Mouse (Mus musculus): ENCODE data around the gene Tie1. TPM values are rescaled to one million over a fixed set of nuclear protein-coding genes. Genes with fewer than 3 reads are reported as not detected.
A peak's percentile ranks its signal among the peaks of the same experiment; 100 is the strongest.

Tie1 gene
- polyA plus RNA-seq, 1 experiment from 2014 or later, result 21.8 TPM

DNA sequence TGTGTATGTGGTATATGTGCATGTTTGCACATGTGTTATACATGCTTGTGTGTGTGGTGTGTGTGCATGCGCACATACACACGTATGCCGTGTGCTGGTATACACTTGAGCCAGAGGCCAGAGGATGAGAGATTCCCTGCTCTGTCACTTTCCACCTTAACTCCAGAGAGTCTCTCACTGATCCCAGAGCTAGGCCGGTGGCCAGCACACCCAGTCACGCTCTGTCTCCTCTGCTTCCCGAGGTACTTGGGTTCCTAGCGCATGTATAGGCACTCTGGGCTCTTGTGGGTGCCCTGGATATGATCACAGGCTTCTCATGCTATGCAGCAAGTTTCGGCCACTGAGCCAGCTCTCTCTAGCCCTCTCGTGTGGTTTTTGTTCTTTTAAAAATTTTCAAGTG is 10.9 kb upstream of the Tie1 start:
- WGBS, result 65% methylated on average over 9 of the region's 9 CpGs
- Histone ChIP-seq H3K27me3 (replicated peaks; ENCODE audit: control insufficient read depth, insufficient read depth, low read length) (no peaks in the 10 kb centered on the region), H3K9me3 (ENCODE audit: control insufficient read depth, low read length) (no peaks in the 10 kb centered on the region), H3K4me1 (ENCODE audit: control insufficient read depth, insufficient read depth, low read length) (peaks cover 2% of the 10 kb centered on the region; the same call in 1 of the 2 replicates), H3K9ac (ENCODE audit: low read depth, low read length) (no peak overlapping the region), H3K36me3 (ENCODE audit: control insufficient read depth, insufficient read depth, low read length) (no peaks in the 10 kb centered on the region), H3K4me2 (ENCODE audit: low read depth, low read length) (no peak overlapping the region), H3K4me3 (ENCODE audit: low read length) (no peak overlapping the region), H3K27ac (ENCODE audit: low read length) (no peak overlapping the region)
- ATAC-seq, result no peak

DNA sequence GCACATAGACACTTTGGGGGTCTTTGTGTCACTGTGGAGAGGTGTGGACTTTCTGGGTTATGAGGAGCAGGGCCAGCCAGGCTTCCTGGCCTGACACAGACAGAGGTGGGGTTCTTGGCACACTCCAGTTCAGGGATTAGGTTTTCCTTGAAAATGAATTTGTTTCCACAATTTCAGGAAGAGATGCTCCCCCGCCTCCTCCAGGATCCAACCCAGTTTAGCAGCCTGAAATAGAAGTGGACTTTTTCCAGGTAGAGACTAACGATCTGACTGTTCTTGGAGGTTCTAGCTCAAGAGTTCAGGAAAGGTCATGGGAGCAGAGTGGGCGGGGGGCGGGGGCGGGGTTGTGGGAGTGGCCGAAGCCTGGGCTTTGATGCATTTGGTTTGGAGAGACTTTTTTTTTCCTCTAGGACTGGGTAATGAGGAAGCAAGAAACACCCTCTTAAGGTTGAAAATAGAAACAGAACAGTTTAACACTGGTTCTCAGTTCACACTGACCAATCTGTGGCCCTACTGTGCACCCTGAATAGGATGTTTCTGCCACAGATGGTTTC is 10.4 kb upstream of the Tie1 start:
- H3K4me3 ChIP-seq (ENCODE audit: low read length), result no peak overlapping the region
- H3K4me1 ChIP-seq (ENCODE audit: control insufficient read depth, insufficient read depth, low read length), result no peaks in the 10 kb centered on the region
- ATAC-seq, result no peak
- no peak overlapping the region for H3K4me2 ChIP-seq (ENCODE audit: low read depth, low read length)
- H3K9me3 ChIP-seq (ENCODE audit: control insufficient read depth, low read length), result no peaks in the 10 kb centered on the region
- H3K36me3 ChIP-seq (ENCODE audit: control insufficient read depth, insufficient read depth, low read length), result no peaks in the 10 kb centered on the region
- 57% methylated on average over 6 of the region's 6 CpGs for WGBS
- H3K27me3 ChIP-seq (replicated peaks; ENCODE audit: control insufficient read depth, insufficient read depth, low read length), result no peaks in the 10 kb centered on the region
- no peak overlapping the region for H3K9ac ChIP-seq (ENCODE audit: low read depth, low read length)
- no peak overlapping the region for H3K27ac ChIP-seq (ENCODE audit: low read length)

DNA sequence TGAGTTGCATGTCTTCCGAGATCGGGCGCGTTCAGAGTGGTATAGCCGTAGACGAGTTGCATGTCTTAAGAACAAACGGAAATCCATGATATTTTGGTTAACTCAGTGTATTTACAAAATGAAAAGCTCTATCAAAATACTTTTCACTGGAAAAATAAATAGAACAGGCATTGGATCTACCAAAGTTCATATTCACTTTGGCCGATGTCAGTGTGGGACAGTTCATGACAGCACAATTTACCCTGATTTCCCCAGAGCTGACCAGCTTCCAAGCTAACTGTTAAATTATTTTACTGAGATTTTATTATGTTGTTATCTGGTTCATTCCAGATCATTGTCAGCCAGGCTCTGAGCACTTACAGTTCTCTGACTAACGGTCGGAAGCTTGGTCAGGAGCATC is 600 bp upstream of the Tie1 start:
- no peak overlapping the region for H3K4me2 ChIP-seq (ENCODE audit: low read depth, low read length)
- H3K4me1 ChIP-seq (ENCODE audit: control insufficient read depth, insufficient read depth, low read length), result no peaks in the 10 kb centered on the region
- no peak for ATAC-seq
- H3K27me3 ChIP-seq (replicated peaks; ENCODE audit: control insufficient read depth, insufficient read depth, low read length), result no peaks in the 10 kb centered on the region
- H3K4me3 ChIP-seq (ENCODE audit: low read length), result no peak overlapping the region
- 76% methylated on average over 10 of the region's 10 CpGs for WGBS
- no peak overlapping the region for H3K27ac ChIP-seq (ENCODE audit: low read length)
- H3K36me3 ChIP-seq (ENCODE audit: control insufficient read depth, insufficient read depth, low read length), result no peaks in the 10 kb centered on the region
- H3K9ac ChIP-seq (ENCODE audit: low read depth, low read length), result no peak overlapping the region
- H3K9me3 ChIP-seq (ENCODE audit: control insufficient read depth, low read length), result no peaks in the 10 kb centered on the region

DNA sequence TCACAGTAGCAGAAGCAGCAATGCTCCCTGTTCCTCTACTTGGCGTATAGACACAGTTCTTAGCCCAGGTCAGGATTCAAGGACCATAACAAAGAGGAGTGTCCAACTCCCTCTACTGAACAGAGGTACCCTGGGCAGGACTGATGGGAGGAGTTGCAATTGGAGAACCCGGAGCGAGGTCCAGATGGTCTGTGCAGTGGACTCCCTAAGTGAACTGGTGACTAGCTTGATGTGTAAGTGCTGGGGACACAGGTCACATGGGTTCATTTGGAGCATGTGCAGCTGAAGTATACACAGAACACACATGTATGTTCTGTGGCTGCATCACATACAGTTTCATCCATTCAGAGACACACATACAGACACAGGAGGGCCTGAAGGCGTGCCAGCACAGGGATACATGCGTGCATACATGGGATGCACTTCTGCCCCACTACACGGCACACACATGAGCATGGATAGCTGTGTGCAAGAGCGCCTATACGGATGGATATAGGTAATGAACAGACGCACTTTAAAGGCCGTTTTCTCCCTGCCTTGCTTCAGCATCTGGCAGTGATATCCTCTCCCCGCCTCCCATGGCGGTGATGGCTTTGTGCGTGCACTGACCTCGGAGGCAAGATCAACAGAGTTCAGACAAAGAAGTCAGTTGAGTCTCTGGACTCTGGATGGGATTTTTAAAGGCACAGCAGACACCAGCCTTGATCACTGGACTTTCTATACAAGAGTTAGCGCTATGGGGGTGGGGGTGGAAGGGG is 12.9 kb downstream of the Tie1 start:
- H3K4me1 ChIP-seq (ENCODE audit: control insufficient read depth, insufficient read depth, low read length), result no peaks in the 10 kb centered on the region
- H3K27me3 ChIP-seq (replicated peaks; ENCODE audit: control insufficient read depth, insufficient read depth, low read length), result no peaks in the 10 kb centered on the region
- no peak overlapping the region for H3K9ac ChIP-seq (ENCODE audit: low read depth, low read length)
- no peak overlapping the region for H3K4me2 ChIP-seq (ENCODE audit: low read depth, low read length)
- 63% methylated on average over 15 of the region's 15 CpGs for WGBS
- H3K27ac ChIP-seq (ENCODE audit: low read length), result no peak overlapping the region
- ATAC-seq, result no peak
- no peaks in the 10 kb centered on the region for H3K36me3 ChIP-seq (ENCODE audit: control insufficient read depth, insufficient read depth, low read length)
- H3K9me3 ChIP-seq (ENCODE audit: control insufficient read depth, low read length), result no peaks in the 10 kb centered on the region
- H3K4me3 ChIP-seq (ENCODE audit: low read length), result no peak overlapping the region

DNA sequence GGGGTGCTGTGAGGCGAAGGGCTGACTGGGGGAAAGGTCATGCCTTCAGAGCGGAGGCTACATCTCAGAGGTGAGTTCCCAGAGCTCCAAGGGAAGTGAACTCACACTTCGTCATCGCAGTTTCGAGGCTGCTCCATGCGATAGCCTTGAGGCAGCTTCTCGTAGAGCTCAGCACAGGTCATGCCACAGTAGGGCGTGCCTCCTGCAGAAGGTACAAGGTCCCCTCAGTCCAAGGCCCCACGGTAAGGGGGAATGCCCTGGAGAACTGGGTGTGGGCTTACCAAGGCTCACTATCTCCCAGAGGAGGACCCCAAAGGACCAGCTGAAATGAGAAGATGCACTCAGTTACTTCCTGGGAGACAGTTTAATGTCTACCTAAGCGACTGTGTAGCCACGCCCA is 17.2 kb downstream of the Tie1 start:
- H3K9me3 ChIP-seq (ENCODE audit: control insufficient read depth, low read length), result no peaks in the 10 kb centered on the region
- H3K27me3 ChIP-seq (replicated peaks; ENCODE audit: control insufficient read depth, insufficient read depth, low read length), result no peaks in the 10 kb centered on the region
- no peak overlapping the region for H3K4me2 ChIP-seq (ENCODE audit: low read depth, low read length)
- H3K27ac ChIP-seq (ENCODE audit: low read length), result no peak overlapping the region
- no peaks in the 10 kb centered on the region for H3K36me3 ChIP-seq (ENCODE audit: control insufficient read depth, insufficient read depth, low read length)
- H3K9ac ChIP-seq (ENCODE audit: low read depth, low read length), result no peak overlapping the region
- ATAC-seq, result peak; percentile 89
- H3K4me1 ChIP-seq (ENCODE audit: control insufficient read depth, insufficient read depth, low read length), result no peaks in the 10 kb centered on the region; the same call in 1 of the 2 replicates
- no peak overlapping the region for H3K4me3 ChIP-seq (ENCODE audit: low read length)
- WGBS, result 76% methylated on average over 11 of the region's 11 CpGs

DNA sequence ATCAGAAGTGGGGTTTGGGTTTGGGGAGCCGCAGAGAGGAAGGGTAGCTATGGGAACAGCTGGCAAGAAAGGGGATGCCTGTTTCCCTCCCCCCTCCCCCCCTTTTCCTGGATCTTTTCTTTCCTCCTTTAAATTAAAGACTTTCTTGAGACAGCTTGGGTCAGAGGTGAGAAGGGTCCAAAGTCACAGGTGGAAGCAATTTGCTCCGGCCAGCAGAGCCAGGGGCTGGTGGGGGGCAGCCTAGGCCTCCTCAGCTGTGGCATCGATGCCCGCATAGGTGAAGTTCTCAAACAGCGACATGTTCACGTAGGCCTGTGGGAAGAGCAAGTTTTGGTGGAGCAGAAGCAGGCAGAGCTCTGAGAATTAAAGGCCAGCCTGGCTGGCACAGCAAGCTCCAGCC is 18.6 kb downstream of the Tie1 start:
- no peaks in the 10 kb centered on the region for H3K36me3 ChIP-seq (ENCODE audit: control insufficient read depth, insufficient read depth, low read length)
- H3K4me3 ChIP-seq (ENCODE audit: low read length), result no peak overlapping the region
- H3K9ac ChIP-seq (ENCODE audit: low read depth, low read length), result no peak overlapping the region
- ATAC-seq, result no peak
- H3K27me3 ChIP-seq (replicated peaks; ENCODE audit: control insufficient read depth, insufficient read depth, low read length), result no peaks in the 10 kb centered on the region
- no peak overlapping the region for H3K27ac ChIP-seq (ENCODE audit: low read length)
- H3K9me3 ChIP-seq (ENCODE audit: control insufficient read depth, low read length), result no peaks in the 10 kb centered on the region
- H3K4me2 ChIP-seq (ENCODE audit: low read depth, low read length), result no peak overlapping the region
- 88% methylated on average over 6 of the region's 6 CpGs for WGBS
- H3K4me1 ChIP-seq (ENCODE audit: control insufficient read depth, insufficient read depth, low read length), result no peaks in the 10 kb centered on the region; the same call in 1 of the 2 replicates

DNA sequence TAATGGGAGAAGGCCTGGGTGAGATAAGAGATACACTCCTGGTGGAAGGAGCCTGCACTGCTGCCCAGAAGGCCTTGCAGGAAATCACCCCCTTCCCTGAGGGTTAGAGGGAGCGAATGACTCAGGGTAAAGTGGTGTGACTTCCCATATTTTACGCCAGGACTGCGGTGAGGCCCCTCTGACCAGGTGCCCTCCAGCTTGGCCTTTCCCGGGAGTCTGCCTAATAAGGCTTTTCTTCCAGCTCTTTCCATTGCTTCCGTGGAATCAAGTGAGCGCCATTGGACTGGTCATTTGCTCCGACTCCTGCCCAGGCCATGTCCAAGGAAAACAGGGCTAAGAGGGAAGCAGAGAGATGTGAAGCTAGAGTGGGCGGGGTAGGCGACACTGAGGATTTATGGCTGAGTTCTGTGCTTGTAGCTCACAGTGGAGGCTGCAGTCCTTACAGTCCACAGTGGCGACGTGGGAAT is 24.1 kb downstream of the Tie1 start:
- H3K9ac ChIP-seq (ENCODE audit: low read depth, low read length), result no peak overlapping the region

DNA sequence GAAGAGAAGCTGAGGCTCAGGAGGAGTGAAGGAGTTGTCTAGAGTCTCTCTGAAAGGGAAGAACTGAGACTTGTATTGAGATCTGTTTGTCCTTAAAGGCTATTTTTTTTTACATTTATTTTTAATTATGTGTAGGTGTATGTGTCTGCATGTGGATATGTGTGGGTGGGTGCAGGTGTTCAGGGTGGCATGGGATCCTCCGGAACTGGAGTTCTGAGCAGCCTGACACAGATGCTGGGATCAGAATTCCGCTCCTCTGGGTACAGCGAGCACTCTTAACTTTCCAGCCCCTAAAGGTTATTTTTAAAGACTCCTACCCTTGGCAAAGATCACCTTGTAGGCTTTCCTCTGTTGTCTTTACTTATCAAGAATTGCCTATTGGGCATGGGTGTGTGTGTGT is 24.9 kb downstream of the Tie1 start:
- Histone ChIP-seq H3K4me2 (ENCODE audit: low read depth, low read length) (no peak overlapping the region), H3K4me3 (ENCODE audit: low read length) (no peak overlapping the region), H3K9me3 (ENCODE audit: control insufficient read depth, low read length) (no peaks in the 10 kb centered on the region), H3K4me1 (ENCODE audit: control insufficient read depth, insufficient read depth, low read length) (no peaks in the 10 kb centered on the region), H3K27me3 (replicated peaks; ENCODE audit: control insufficient read depth, insufficient read depth, low read length) (no peaks in the 10 kb centered on the region), H3K9ac (ENCODE audit: low read depth, low read length) (no peak overlapping the region), H3K27ac (ENCODE audit: low read length) (no peak overlapping the region), H3K36me3 (ENCODE audit: control insufficient read depth, insufficient read depth, low read length) (no peaks in the 10 kb centered on the region)
- no peak for ATAC-seq
- 94% methylated on average over 3 of the region's 3 CpGs for WGBS

More for the DNA sequence above, 24.1 kb downstream of the Tie1 start:
- WGBS, result 31% methylated on average over 11 of the region's 11 CpGs
- no peak overlapping the region for H3K4me3 ChIP-seq (ENCODE audit: low read length)
- no peaks in the 10 kb centered on the region; the same call in 1 of the 2 replicates for H3K4me1 ChIP-seq (ENCODE audit: control insufficient read depth, insufficient read depth, low read length)
- ATAC-seq, result peak; percentile 55; the same call in 1 of the 2 replicates
- H3K27me3 ChIP-seq (replicated peaks; ENCODE audit: control insufficient read depth, insufficient read depth, low read length), result no peaks in the 10 kb centered on the region
- H3K27ac ChIP-seq (ENCODE audit: low read length), result no peak overlapping the region
- H3K9me3 ChIP-seq (ENCODE audit: control insufficient read depth, low read length), result no peaks in the 10 kb centered on the region
- H3K4me2 ChIP-seq (ENCODE audit: low read depth, low read length), result no peak overlapping the region
- no peaks in the 10 kb centered on the region for H3K36me3 ChIP-seq (ENCODE audit: control insufficient read depth, insufficient read depth, low read length)

DNA sequence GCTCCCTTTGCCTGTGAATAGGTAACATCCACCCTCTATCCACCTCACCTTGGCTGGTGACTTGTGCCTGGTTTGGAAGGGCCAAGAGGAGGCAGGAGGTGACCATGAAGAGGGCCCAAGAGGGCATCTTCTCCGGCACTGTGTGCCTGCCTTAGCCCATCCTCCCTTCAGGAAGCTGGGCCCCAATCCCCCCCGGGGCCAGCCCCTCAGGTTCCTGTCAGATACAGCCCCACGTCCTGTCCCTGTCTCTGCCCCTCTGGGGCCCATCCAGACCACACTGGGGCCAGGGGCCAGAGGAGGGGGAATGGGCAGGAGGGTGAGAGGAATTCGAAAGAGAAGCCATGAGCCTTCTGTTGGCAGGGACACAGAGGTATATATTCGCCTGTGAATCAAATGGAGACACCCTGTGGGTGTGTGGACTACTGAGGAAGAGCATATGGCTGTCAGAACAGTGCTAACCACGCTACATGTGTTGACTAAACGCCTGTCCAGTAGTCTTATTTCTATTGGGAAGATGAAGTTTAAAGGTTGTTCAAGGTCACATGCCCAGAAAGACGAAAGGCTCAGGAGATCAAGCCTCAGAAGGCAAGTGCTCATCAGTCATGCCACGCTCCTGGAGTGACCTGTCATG is 32.4 kb downstream of the Tie1 start, which contains the start of gene Mpl:
Gene Mpl, minus strand, starts transcription at position 169 of the 631 bp plus-strand sequence.
- no peaks in the 10 kb centered on the region for H3K27me3 ChIP-seq (replicated peaks; ENCODE audit: control insufficient read depth, insufficient read depth, low read length)
- H3K36me3 ChIP-seq (ENCODE audit: control insufficient read depth, insufficient read depth, low read length), result no peaks in the 10 kb centered on the region
- ATAC-seq, result no peak
- H3K4me3 ChIP-seq (ENCODE audit: low read length), result no peak within 1 kb of the TSS
- no peaks in the 10 kb centered on the region for H3K4me1 ChIP-seq (ENCODE audit: control insufficient read depth, insufficient read depth, low read length)
- no peak within 1 kb of the TSS for H3K4me2 ChIP-seq (ENCODE audit: low read depth, low read length)
- 62% methylated on average over 9 of the region's 9 CpGs for WGBS
- no peaks in the 10 kb centered on the region for H3K9me3 ChIP-seq (ENCODE audit: control insufficient read depth, low read length)
- no peak within 1 kb of the TSS for H3K9ac ChIP-seq (ENCODE audit: low read depth, low read length)
- no peak within 1 kb of the TSS for H3K27ac ChIP-seq (ENCODE audit: low read length)

Measured in intestine, embryonic 16.5 days (tissue).